Mouse (Mus musculus): Measurements from ENCODE around the gene Foxm1. TPM values are rescaled to one million over a fixed set of nuclear protein-coding genes. Genes with fewer than 3 reads are reported as not detected.

Gene Foxm1
- polyA plus RNA-seq, 1 experiment from 2014 or later = 54.7 TPM

DNA sequence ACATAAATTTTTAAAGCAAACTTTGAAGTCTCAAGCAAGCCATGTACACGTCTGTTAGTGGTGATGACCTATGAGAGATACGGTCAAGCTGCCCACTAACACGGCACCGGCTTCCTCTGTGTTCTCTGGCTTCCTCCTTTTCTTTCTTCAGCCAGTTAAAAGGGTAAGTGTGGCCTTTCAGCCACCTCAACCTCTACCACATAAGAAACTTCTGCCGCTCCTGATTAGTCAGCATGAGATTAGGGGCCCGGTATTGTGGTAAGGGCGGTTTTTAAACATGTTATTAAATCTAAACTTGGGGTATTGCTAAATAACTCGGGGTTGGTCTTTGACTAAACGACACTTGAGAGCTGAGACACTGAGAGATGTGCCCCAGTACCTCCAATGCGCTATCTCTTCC, 17.1 kb upstream of the Foxm1 start:
- WGBS = 94% methylated on average over 10 of the region's 10 CpGs
- H3K27me3 ChIP-seq (ENCODE audit: control insufficient read depth, insufficient read depth, low read length) = no peaks in the 10 kb centered on the region
- no peaks in the 10 kb centered on the region for H3K4me1 ChIP-seq (ENCODE audit: control insufficient read depth, insufficient read depth, low read length)
- H3K9me3 ChIP-seq (ENCODE audit: control insufficient read depth, low read length) = no peaks in the 10 kb centered on the region
- no peaks in the 10 kb centered on the region for H3K36me3 ChIP-seq (ENCODE audit: control insufficient read depth, insufficient read depth, low read length)
- DNase-seq (ENCODE audit: low spot score) (no peak), ATAC-seq (ENCODE audit: insufficient read depth, low FRiP score, low TSS enrichment) (no peak)
- H3K4me2 ChIP-seq (ENCODE audit: low read depth) = no peak overlapping the region
- H3K27ac ChIP-seq (ENCODE audit: low read depth, low read length) = no peak overlapping the region
- no peak overlapping the region for H3K4me3 ChIP-seq (ENCODE audit: low read depth, low read length)
- no peak overlapping the region for H3K9ac ChIP-seq (ENCODE audit: low read length)

- H3K9ac ChIP-seq (ENCODE audit: low read length) = no peak overlapping the region
- no peak overlapping the region for H3K27ac ChIP-seq (ENCODE audit: low read depth, low read length)
- no peaks in the 10 kb centered on the region for H3K9me3 ChIP-seq (ENCODE audit: control insufficient read depth, low read length)
- DNase-seq (ENCODE audit: low spot score) (no peak), ATAC-seq (ENCODE audit: insufficient read depth, low FRiP score, low TSS enrichment) (no peak)
- no peaks in the 10 kb centered on the region for H3K27me3 ChIP-seq (ENCODE audit: control insufficient read depth, insufficient read depth, low read length)
- H3K4me2 ChIP-seq (ENCODE audit: low read depth) = no peak overlapping the region
- H3K4me3 ChIP-seq (ENCODE audit: low read depth, low read length) = no peak overlapping the region
- H3K36me3 ChIP-seq (ENCODE audit: control insufficient read depth, insufficient read depth, low read length) = no peaks in the 10 kb centered on the region
- 90% methylated on average over 6 of the region's 6 CpGs for WGBS
- no peaks in the 10 kb centered on the region for H3K4me1 ChIP-seq (ENCODE audit: control insufficient read depth, insufficient read depth, low read length)
These were observed 16.0 kb upstream of the Foxm1 start for GRCm38 (mm10) chr6:128346782-128347181.

- Histone ChIP-seq H3K27ac (ENCODE audit: low read depth, low read length) (no peak overlapping the region), H3K36me3 (ENCODE audit: control insufficient read depth, insufficient read depth, low read length) (no peaks in the 10 kb centered on the region)
- 46% methylated on average over 7 of the region's 7 CpGs for WGBS
These were observed 13.1 kb upstream of the Foxm1 start for GRCm38 (mm10) chr6:128349711-128350110.

DNA sequence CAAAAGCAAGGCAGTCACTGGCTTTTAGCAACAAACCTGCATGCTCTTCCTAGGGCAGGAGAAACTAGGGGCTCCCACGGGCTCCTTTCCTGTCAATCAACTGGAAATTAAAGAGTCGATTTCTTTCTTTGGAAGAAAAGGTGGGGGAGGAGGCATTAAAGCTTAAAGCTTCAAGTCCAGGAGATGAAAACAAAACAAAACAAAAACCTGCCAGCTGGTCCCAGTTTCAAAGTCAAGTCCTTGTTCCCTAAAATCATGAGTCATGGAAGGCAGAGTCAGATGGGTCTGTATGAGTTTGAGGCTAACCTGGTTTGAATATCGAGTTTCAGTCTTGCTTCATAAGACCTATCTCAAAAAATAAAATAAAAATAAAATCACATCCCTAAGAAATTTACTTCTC, 8.6 kb upstream of the Foxm1 start:
- DNase-seq (ENCODE audit: low spot score) = no peak
- Histone ChIP-seq H3K4me2 (ENCODE audit: low read depth) (no peak overlapping the region; the same call in 1 of the 2 replicates), H3K4me1 (ENCODE audit: control insufficient read depth, insufficient read depth, low read length) (peaks cover 9% of the 10 kb centered on the region; the same call in 1 of the 2 replicates), H3K27me3 (ENCODE audit: control insufficient read depth, insufficient read depth, low read length) (no peaks in the 10 kb centered on the region), H3K9ac (ENCODE audit: low read length) (no peak overlapping the region), H3K4me3 (ENCODE audit: low read depth, low read length) (no peak overlapping the region), H3K36me3 (ENCODE audit: control insufficient read depth, insufficient read depth, low read length) (no peaks in the 10 kb centered on the region), H3K9me3 (ENCODE audit: control insufficient read depth, low read length) (no peaks in the 10 kb centered on the region), H3K27ac (ENCODE audit: low read depth, low read length) (no peak overlapping the region)
- 75% methylated on average over 3 of the region's 3 CpGs for WGBS
- no peak for ATAC-seq (ENCODE audit: insufficient read depth, low FRiP score, low TSS enrichment)

More at GRCm38 (mm10) chr6:128349711-128350110, 13.1 kb upstream of the Foxm1 start:
- H3K4me2 ChIP-seq (ENCODE audit: low read depth) = no peak overlapping the region
- H3K4me1 ChIP-seq (ENCODE audit: control insufficient read depth, insufficient read depth, low read length) = peaks cover 2% of the 10 kb centered on the region; the same call in 1 of the 2 replicates
- no peak overlapping the region for H3K4me3 ChIP-seq (ENCODE audit: low read depth, low read length)
- no peaks in the 10 kb centered on the region for H3K27me3 ChIP-seq (ENCODE audit: control insufficient read depth, insufficient read depth, low read length)
- H3K9ac ChIP-seq (ENCODE audit: low read length) = no peak overlapping the region
- no peaks in the 10 kb centered on the region for H3K9me3 ChIP-seq (ENCODE audit: control insufficient read depth, low read length)
- ATAC-seq (ENCODE audit: insufficient read depth, low FRiP score, low TSS enrichment) (no peak), DNase-seq (ENCODE audit: low spot score) (no peak)

DNA sequence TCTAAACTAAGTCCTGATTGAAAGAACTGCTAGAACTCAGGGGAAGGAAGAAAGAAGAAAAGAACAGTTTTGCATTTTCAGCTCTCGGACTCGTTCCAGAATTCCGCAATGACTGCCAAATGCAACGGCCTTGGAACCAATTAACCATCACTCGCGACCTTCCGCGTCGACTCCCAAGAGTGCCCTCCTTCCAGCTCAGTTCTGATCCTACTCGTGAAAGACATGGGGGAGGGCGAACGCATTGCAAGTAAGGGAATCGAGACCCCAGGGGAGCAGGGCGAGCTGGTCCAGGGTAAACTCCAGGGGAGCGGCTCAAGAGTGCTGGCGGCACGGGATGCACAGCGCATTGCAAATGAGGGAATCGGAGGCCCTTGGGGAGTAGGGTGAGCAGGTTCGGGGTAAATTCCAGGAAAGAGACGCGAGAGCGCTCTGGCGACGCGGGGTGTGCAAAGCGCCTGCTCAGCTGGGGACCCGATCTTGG, 7.5 kb upstream of the Foxm1 start:
- Histone ChIP-seq H3K9ac (ENCODE audit: low read length) (peak overlapping the region; percentile 74), H3K27ac (ENCODE audit: low read depth, low read length) (peak overlapping the region; percentile 76), H3K4me1 (ENCODE audit: control insufficient read depth, insufficient read depth, low read length) (peaks cover 9% of the 10 kb centered on the region; the same call in 1 of the 2 replicates), H3K27me3 (ENCODE audit: control insufficient read depth, insufficient read depth, low read length) (no peaks in the 10 kb centered on the region), H3K9me3 (ENCODE audit: control insufficient read depth, low read length) (no peaks in the 10 kb centered on the region), H3K4me3 (ENCODE audit: low read depth, low read length) (peak overlapping the region; percentile 81), H3K4me2 (ENCODE audit: low read depth) (peak overlapping the region; percentile 80), H3K36me3 (ENCODE audit: control insufficient read depth, insufficient read depth, low read length) (no peaks in the 10 kb centered on the region)
- WGBS = under 1% methylated on average over 26 of the region's 28 CpGs
- DNase-seq (ENCODE audit: low spot score) (peak; percentile 19), ATAC-seq (ENCODE audit: insufficient read depth, low FRiP score, low TSS enrichment) (peak; percentile 70)

GRCm38 (mm10) chr6:128355726-128356416, 6.9 kb upstream of the Foxm1 start, which contains the start of gene Tulp3:
TSS of gene Tulp3 (minus strand) at chr6:128355851.
- no peaks in the 10 kb centered on the region for H3K27me3 ChIP-seq (ENCODE audit: control insufficient read depth, insufficient read depth, low read length)
- DNase-seq (ENCODE audit: low spot score) = peak; percentile 97
- H3K27ac ChIP-seq (ENCODE audit: low read depth, low read length) = peak within 1 kb of the TSS; percentile 76
- H3K4me2 ChIP-seq (ENCODE audit: low read depth) = peak within 1 kb of the TSS; percentile 80
- ATAC-seq (ENCODE audit: insufficient read depth, low FRiP score, low TSS enrichment) = peak; percentile 100
- no peaks in the 10 kb centered on the region for H3K36me3 ChIP-seq (ENCODE audit: control insufficient read depth, insufficient read depth, low read length)
- H3K4me1 ChIP-seq (ENCODE audit: control insufficient read depth, insufficient read depth, low read length) = peaks cover 9% of the 10 kb centered on the region; the same call in 1 of the 2 replicates
- H3K9ac ChIP-seq (ENCODE audit: low read length) = peak within 1 kb of the TSS; percentile 74
- peak within 1 kb of the TSS; percentile 81 for H3K4me3 ChIP-seq (ENCODE audit: low read depth, low read length)
- no peaks in the 10 kb centered on the region for H3K9me3 ChIP-seq (ENCODE audit: control insufficient read depth, low read length)
- under 1% methylated on average over 41 of the region's 42 CpGs for WGBS

DNA sequence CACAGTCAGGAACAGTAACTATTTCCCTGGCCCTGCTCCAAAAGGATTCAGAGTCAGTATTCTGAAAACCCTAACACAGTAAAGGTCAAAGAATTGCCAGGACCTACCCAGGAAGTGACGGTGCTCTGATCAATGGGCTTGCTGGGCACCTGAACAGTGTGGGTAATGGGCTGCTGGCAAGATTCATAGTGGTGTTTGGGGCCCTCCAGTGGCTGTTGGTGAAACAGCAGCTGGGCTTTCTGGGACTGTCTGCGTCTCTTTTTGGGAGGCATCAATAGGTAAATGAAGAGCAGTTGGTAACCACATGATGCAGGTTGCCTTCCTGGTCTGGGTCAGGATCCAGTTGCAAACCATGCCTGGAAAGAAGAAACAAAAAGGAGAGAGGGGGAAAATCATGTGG, 3.8 kb upstream of the Foxm1 start:
- no peaks in the 10 kb centered on the region for H3K36me3 ChIP-seq (ENCODE audit: control insufficient read depth, insufficient read depth, low read length)
- H3K4me3 ChIP-seq (ENCODE audit: low read depth, low read length) = no peak overlapping the region
- no peak overlapping the region for H3K9ac ChIP-seq (ENCODE audit: low read length)
- 15% methylated on average over 2 of the region's 2 CpGs for WGBS
- no peak overlapping the region for H3K27ac ChIP-seq (ENCODE audit: low read depth, low read length)
- peaks cover 15% of the 10 kb centered on the region; the same call in 1 of the 2 replicates for H3K4me1 ChIP-seq (ENCODE audit: control insufficient read depth, insufficient read depth, low read length)
- H3K9me3 ChIP-seq (ENCODE audit: control insufficient read depth, low read length) = no peaks in the 10 kb centered on the region
- no peak for ATAC-seq (ENCODE audit: insufficient read depth, low FRiP score, low TSS enrichment)
- no peak overlapping the region for H3K4me2 ChIP-seq (ENCODE audit: low read depth)
- peak; percentile 69 for DNase-seq (ENCODE audit: low spot score)
- no peaks in the 10 kb centered on the region for H3K27me3 ChIP-seq (ENCODE audit: control insufficient read depth, insufficient read depth, low read length)

- H3K4me1 ChIP-seq (ENCODE audit: control insufficient read depth, insufficient read depth, low read length) = peaks cover 9% of the 10 kb centered on the region; the same call in 1 of the 2 replicates
- DNase-seq (ENCODE audit: low spot score) (no peak), ATAC-seq (ENCODE audit: insufficient read depth, low FRiP score, low TSS enrichment) (no peak)
- H3K9ac ChIP-seq (ENCODE audit: low read length) = peak overlapping the region; percentile 95
- no peaks in the 10 kb centered on the region for H3K27me3 ChIP-seq (ENCODE audit: control insufficient read depth, insufficient read depth, low read length)
- H3K4me2 ChIP-seq (ENCODE audit: low read depth) = peak overlapping the region; percentile 79
- peak overlapping the region; percentile 71 for H3K4me3 ChIP-seq (ENCODE audit: low read depth, low read length)
- no peaks in the 10 kb centered on the region for H3K9me3 ChIP-seq (ENCODE audit: control insufficient read depth, low read length)
- H3K36me3 ChIP-seq (ENCODE audit: control insufficient read depth, insufficient read depth, low read length) = peaks cover 4% of the 10 kb centered on the region
- H3K27ac ChIP-seq (ENCODE audit: low read depth, low read length) = peak overlapping the region; percentile 91
- WGBS = 19% methylated on average over 9 of the region's 9 CpGs
These were observed 866 bp upstream of the Foxm1 start for GRCm38 (mm10) chr6:128361901-128362300.

Measured in neural tube, embryonic 11.5 days (tissue).